Mouse (Mus musculus) kidney, adult 2 months (tissue): ENCODE results near the gene Dedd.

Experiments used
- CTCF ChIP-seq: fragments of 200-500 bp; conservative IDR thresholded peaks from 2 replicates; pipeline ENCODE4 v1.5.1; 2011; ENCODE audit warnings: low read depth, mild to moderate bottlenecking, control low read depth, low read length, moderate library complexity, mixed read lengths; ENCODE audit not compliant: insufficient read depth, insufficient read length
- POLR2A ChIP-seq: fragments of 200-500 bp; IDR thresholded peaks from one replicate; pipeline ENCODE4 v1.6.1; 2011; ENCODE audit warnings: low read depth, low read length, control low read depth

DNA sequence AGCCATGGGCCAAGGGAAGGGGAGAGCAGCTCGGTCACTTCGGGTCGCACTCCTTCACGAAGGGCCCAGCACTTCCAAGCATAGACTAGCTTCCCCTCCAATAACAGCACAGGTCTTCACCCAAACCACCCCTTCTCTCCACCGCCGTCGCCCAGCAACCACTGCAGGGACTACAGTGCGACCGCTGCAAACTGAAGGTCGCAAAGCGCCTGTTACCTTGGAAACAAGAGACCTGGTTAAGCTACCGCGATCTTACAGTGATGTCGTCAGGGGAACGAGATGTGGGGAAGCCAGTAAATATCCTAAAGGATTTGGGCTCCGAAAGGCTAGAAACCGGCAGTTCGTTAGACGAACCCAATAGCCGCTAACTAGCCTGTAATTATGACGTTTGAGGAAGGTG, 31.7 kb downstream of the Dedd start, which contains the start of gene Klhdc9:
- TF ChIP-seq CTCF (no peak), POLR2A (no peak)
